Mouse (Mus musculus): Measurements from ENCODE around the gene Ubash3b. TPM values are rescaled to one million over a fixed set of nuclear protein-coding genes. Genes with fewer than 3 reads are reported as not detected.

Gene Ubash3b
- polyA plus RNA-seq, 1 experiment from 2014 or later = 27.6 TPM

DNA sequence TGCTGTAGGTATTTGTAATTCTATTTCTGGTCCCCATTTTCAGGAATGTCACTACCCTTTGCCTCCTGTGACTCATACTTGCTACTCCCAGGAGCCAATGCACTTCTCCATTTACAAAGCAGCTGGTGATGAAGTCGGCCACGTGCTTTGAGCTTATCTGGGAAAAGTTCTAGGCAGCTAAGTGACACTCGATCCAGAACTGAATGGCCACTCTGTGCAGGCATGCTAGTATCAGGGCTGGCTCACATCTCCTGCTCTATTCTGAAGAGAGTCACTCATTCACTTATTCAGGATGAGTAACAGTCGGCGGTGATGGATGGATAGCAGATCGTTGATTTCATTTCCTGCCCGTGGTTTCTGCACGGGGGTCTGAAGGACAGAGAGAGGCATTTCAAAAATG, 8.5 kb upstream of the Ubash3b start:
- DNase-seq (ENCODE audit: low spot score) = no peak
- Histone ChIP-seq H3K4me1 (replicated peaks; ENCODE audit: control insufficient read depth, insufficient read depth, low read length) (no peaks in the 10 kb centered on the region), H3K4me3 (replicated peaks; ENCODE audit: low read length) (no peak overlapping the region), H3K27me3 (ENCODE audit: control insufficient read depth, insufficient read depth, low read length) (no peaks in the 10 kb centered on the region), H3K9ac (no peak overlapping the region), H3K27ac (no peak overlapping the region), H3K36me3 (replicated peaks; ENCODE audit: control insufficient read depth, insufficient read depth) (no peaks in the 10 kb centered on the region), H3K9me3 (ENCODE audit: control insufficient read depth, low read length) (no peaks in the 10 kb centered on the region), H3K4me2 (replicated peaks) (no peak overlapping the region)
- no peak for ATAC-seq (ENCODE audit: low FRiP score)
- WGBS = 54% methylated on average over 8 of the region's 8 CpGs

- 75% methylated on average over 2 of the region's 2 CpGs for WGBS
- no peak overlapping the region for H3K9ac ChIP-seq
Observed at GRCm38 (mm10) chr9:41168656-41169055, 7.2 kb upstream of the Ubash3b start.

GRCm38 (mm10) chr9:41168206-41168605, 6.7 kb upstream of the Ubash3b start:
- Histone ChIP-seq H3K9me3 (ENCODE audit: control insufficient read depth, low read length) (no peaks in the 10 kb centered on the region), H3K4me3 (replicated peaks; ENCODE audit: low read length) (no peak overlapping the region), H3K27ac (no peak overlapping the region), H3K27me3 (ENCODE audit: control insufficient read depth, insufficient read depth, low read length) (no peaks in the 10 kb centered on the region), H3K9ac (no peak overlapping the region), H3K36me3 (replicated peaks; ENCODE audit: control insufficient read depth, insufficient read depth) (no peaks in the 10 kb centered on the region), H3K4me2 (replicated peaks) (no peak overlapping the region), H3K4me1 (replicated peaks; ENCODE audit: control insufficient read depth, insufficient read depth, low read length) (no peaks in the 10 kb centered on the region)
- DNase-seq (ENCODE audit: low spot score) (no peak), ATAC-seq (ENCODE audit: low FRiP score) (no peak)
- WGBS = 88% methylated on average over 6 of the region's 6 CpGs

More at GRCm38 (mm10) chr9:41168656-41169055, 7.2 kb upstream of the Ubash3b start:
- H3K4me3 ChIP-seq (replicated peaks; ENCODE audit: low read length) = no peak overlapping the region
- H3K27me3 ChIP-seq (ENCODE audit: control insufficient read depth, insufficient read depth, low read length) = no peaks in the 10 kb centered on the region
- no peaks in the 10 kb centered on the region for H3K9me3 ChIP-seq (ENCODE audit: control insufficient read depth, low read length)
- ATAC-seq (ENCODE audit: low FRiP score) (no peak), DNase-seq (ENCODE audit: low spot score) (no peak)
- H3K36me3 ChIP-seq (replicated peaks; ENCODE audit: control insufficient read depth, insufficient read depth) = no peaks in the 10 kb centered on the region
- H3K4me1 ChIP-seq (replicated peaks; ENCODE audit: control insufficient read depth, insufficient read depth, low read length) = no peaks in the 10 kb centered on the region
- H3K4me2 ChIP-seq (replicated peaks) = no peak overlapping the region
- no peak overlapping the region for H3K27ac ChIP-seq

DNA sequence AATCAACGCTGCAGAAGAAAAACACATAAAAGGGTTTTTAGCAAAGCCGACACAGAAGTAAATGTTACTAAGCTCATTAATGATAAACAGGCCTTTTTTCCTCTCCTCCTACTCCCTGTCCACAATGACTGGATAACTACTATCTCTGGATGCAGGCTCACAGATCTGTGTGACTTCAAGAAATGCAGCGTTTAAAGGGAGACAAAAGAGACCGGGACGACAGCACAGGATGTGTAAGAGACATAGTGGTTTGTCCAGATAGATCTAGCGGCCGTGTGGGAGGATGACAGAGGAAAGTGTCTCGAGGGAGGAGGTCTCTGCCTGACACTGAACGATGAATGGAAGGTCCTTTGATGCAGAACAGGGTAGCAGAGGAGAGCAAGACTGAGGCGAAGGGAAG, 5.4 kb upstream of the Ubash3b start:
- Histone ChIP-seq H3K36me3 (replicated peaks; ENCODE audit: control insufficient read depth, insufficient read depth) (no peaks in the 10 kb centered on the region), H3K4me3 (replicated peaks; ENCODE audit: low read length) (no peak overlapping the region), H3K4me2 (replicated peaks) (no peak overlapping the region), H3K9me3 (ENCODE audit: control insufficient read depth, low read length) (no peaks in the 10 kb centered on the region), H3K27me3 (ENCODE audit: control insufficient read depth, insufficient read depth, low read length) (no peaks in the 10 kb centered on the region), H3K27ac (no peak overlapping the region), H3K9ac (no peak overlapping the region), H3K4me1 (replicated peaks; ENCODE audit: control insufficient read depth, insufficient read depth, low read length) (no peaks in the 10 kb centered on the region)
- ATAC-seq (ENCODE audit: low FRiP score) = no peak
- WGBS = 40% methylated on average over 9 of the region's 10 CpGs
- DNase-seq (ENCODE audit: low spot score) = no peak

GRCm38 (mm10) chr9:41162363-41162762, 866 bp upstream of the Ubash3b start:
- H3K27ac ChIP-seq = no peak overlapping the region
- no peak overlapping the region for H3K4me2 ChIP-seq (replicated peaks)
- H3K36me3 ChIP-seq (replicated peaks; ENCODE audit: control insufficient read depth, insufficient read depth) = no peaks in the 10 kb centered on the region
- DNase-seq (ENCODE audit: low spot score) (no peak), ATAC-seq (ENCODE audit: low FRiP score) (no peak)
- no peaks in the 10 kb centered on the region for H3K9me3 ChIP-seq (ENCODE audit: control insufficient read depth, low read length)
- WGBS = 81% methylated on average over 4 of the region's 4 CpGs
- peaks cover 6% of the 10 kb centered on the region; the same call in 1 of the 2 replicates for H3K4me1 ChIP-seq (replicated peaks; ENCODE audit: control insufficient read depth, insufficient read depth, low read length)
- H3K27me3 ChIP-seq (ENCODE audit: control insufficient read depth, insufficient read depth, low read length) = no peaks in the 10 kb centered on the region
- no peak overlapping the region for H3K4me3 ChIP-seq (replicated peaks; ENCODE audit: low read length)
- no peak overlapping the region for H3K9ac ChIP-seq

DNA sequence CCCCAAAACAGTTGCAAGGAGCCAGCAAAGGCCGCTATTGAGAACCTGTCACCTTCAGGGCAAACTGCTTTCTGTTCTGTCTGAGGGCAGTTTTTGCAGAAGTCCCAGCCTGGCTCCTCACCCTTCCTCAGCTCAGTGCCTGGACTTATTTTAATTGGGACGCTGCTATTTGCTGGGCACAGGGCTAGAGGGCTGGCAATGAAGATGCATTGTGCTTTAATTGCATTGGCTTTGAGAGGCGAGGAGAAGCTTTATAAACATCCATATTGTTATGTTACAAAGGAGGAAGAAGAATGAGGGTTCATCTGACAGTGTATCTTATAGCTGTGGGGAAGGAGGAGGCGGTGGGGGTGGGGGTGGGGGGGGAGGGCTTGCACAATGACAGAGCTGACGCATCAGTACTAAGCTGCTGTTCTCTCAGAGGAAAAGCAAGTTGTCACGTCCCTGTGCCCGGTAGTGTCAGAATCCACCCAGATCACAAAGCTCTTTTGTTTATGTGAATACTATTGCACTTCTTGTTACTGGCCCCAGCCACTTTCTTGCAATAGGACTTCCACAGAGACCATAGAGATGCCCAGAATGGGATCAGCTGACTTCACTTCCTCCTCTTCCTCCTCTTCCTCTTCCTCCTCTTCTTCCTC, 841 bp downstream of the Ubash3b start:
- peaks cover 6% of the 10 kb centered on the region; the same call in 1 of the 2 replicates for H3K27me3 ChIP-seq (ENCODE audit: control insufficient read depth, insufficient read depth, low read length)
- H3K9ac ChIP-seq = no peak overlapping the region
- no peak overlapping the region for H3K27ac ChIP-seq
- DNase-seq (ENCODE audit: low spot score) (no peak), ATAC-seq (ENCODE audit: low FRiP score) (no peak)
- no peaks in the 10 kb centered on the region for H3K36me3 ChIP-seq (replicated peaks; ENCODE audit: control insufficient read depth, insufficient read depth)
- H3K4me2 ChIP-seq (replicated peaks) = no peak overlapping the region
- whole genome bisulfite sequencing = 14% methylated on average over 7 of the region's 7 CpGs
- H3K4me3 ChIP-seq (replicated peaks; ENCODE audit: low read length) = no peak overlapping the region
- H3K4me1 ChIP-seq (replicated peaks; ENCODE audit: control insufficient read depth, insufficient read depth, low read length) = peaks cover 10% of the 10 kb centered on the region
- H3K9me3 ChIP-seq (ENCODE audit: control insufficient read depth, low read length) = no peaks in the 10 kb centered on the region

GRCm38 (mm10) chr9:41159223-41159622, 2.3 kb downstream of the Ubash3b start:
- peaks cover 15% of the 10 kb centered on the region for H3K4me1 ChIP-seq (replicated peaks; ENCODE audit: control insufficient read depth, insufficient read depth, low read length)
- 87% methylated on average over 2 of the region's 2 CpGs for WGBS
- no peaks in the 10 kb centered on the region for H3K36me3 ChIP-seq (replicated peaks; ENCODE audit: control insufficient read depth, insufficient read depth)
- H3K4me2 ChIP-seq (replicated peaks) = no peak overlapping the region
- no peaks in the 10 kb centered on the region for H3K9me3 ChIP-seq (ENCODE audit: control insufficient read depth, low read length)
- H3K9ac ChIP-seq = no peak overlapping the region
- H3K27me3 ChIP-seq (ENCODE audit: control insufficient read depth, insufficient read depth, low read length) = peaks cover 12% of the 10 kb centered on the region
- no peak overlapping the region for H3K27ac ChIP-seq
- no peak for DNase-seq (ENCODE audit: low spot score)
- no peak for ATAC-seq (ENCODE audit: low FRiP score)
- H3K4me3 ChIP-seq (replicated peaks; ENCODE audit: low read length) = no peak overlapping the region

DNA sequence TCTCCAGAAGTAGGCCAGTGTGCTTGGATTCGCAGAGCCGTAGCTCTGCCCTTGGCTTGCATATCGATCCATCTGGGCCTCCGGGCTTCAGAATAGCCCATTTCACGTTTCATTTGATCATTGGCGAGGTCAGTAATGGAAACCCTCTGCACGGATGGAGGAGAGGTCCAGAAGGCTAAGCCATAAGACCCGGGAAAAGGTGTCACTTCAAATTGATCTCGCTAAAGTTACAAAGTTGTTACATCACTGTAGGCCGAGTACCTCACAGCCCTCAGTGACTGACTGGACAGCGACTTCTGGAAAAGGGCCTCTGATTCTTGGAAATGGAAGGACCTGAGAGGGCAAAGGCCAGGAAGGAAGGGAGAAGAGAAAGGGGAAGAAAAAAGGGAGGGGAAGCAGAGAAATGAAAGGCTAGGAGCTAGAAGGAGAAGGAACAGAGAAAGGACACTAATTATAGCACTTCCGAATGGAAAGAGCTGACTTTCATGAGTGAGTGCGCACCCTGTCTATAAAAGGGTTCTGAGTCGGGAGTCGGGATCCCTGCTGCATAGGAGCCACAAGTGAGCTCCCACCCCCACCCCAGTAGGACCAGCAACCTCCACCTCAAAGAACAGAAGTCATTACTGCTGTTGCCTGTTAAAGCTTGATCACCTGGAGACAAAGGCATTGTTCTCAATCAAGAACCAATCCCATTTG, 3.5 kb downstream of the Ubash3b start:
- Histone ChIP-seq H3K27ac (peak overlapping the region; percentile 90), H3K4me3 (replicated peaks; ENCODE audit: low read length) (peak overlapping the region; percentile 76), H3K9ac (peak overlapping the region; percentile 86), H3K36me3 (replicated peaks; ENCODE audit: control insufficient read depth, insufficient read depth) (no peaks in the 10 kb centered on the region), H3K27me3 (ENCODE audit: control insufficient read depth, insufficient read depth, low read length) (peaks cover 12% of the 10 kb centered on the region), H3K4me1 (replicated peaks; ENCODE audit: control insufficient read depth, insufficient read depth, low read length) (peaks cover 15% of the 10 kb centered on the region), H3K4me2 (replicated peaks) (peak overlapping the region; percentile 71), H3K9me3 (ENCODE audit: control insufficient read depth, low read length) (no peaks in the 10 kb centered on the region)
- 24% methylated on average over 15 of the region's 15 CpGs for WGBS
- ATAC-seq (ENCODE audit: low FRiP score) (no peak), DNase-seq (ENCODE audit: low spot score) (no peak)

DNA sequence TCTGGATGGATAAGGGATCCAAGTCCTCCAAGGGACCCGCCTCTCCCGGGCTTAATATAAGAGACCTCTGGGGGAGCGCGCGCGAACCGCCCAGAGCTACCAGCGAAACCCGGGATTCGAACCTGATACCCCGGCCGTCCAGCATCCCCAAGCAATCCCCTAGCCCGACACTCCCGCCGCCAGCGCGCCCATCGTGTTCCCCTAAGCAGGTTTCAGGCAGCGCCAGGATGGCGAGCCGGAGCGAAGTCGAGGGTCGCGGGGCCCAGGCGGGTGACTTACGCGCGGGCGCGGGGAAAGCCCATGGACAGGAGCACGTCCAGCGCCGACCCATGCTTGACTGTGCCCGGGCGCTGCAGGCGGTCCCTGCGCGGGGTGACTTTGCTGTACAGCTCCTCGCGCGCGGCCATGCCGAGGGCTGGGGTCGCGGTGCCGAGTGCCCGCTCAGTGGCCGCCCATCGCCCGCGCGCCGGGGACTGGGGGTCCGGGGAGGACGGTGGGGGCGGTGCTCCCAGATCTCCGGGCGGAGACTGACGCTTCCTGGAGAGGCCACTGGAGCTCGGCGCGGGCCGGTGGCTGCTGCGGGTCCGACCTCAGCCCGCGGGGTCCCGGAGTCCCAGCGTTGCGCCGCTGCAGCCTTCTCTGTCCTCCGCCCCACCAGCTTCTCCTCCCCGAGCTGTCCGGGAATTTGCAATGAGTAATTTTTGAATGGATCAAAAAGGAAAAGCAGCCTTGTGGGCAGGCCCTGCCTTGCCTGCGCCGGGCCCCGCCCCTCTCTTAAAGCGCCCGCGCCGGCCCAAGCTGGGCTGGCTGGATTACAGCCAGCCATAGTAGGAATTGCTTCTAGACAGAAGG, 4.3 kb downstream of the Ubash3b start:
- peak; percentile 85 for DNase-seq (ENCODE audit: low spot score)
- H3K9ac ChIP-seq = peak overlapping the region; percentile 86
- H3K4me1 ChIP-seq (replicated peaks; ENCODE audit: control insufficient read depth, insufficient read depth, low read length) = peaks cover 15% of the 10 kb centered on the region
- H3K27me3 ChIP-seq (ENCODE audit: control insufficient read depth, insufficient read depth, low read length) = peaks cover 12% of the 10 kb centered on the region
- peak; percentile 89 for ATAC-seq (ENCODE audit: low FRiP score)
- no peaks in the 10 kb centered on the region for H3K9me3 ChIP-seq (ENCODE audit: control insufficient read depth, low read length)
- peak overlapping the region; percentile 90 for H3K27ac ChIP-seq
- peak overlapping the region; percentile 76 for H3K4me3 ChIP-seq (replicated peaks; ENCODE audit: low read length)
- under 1% methylated on average over 71 of the region's 82 CpGs for WGBS
- H3K36me3 ChIP-seq (replicated peaks; ENCODE audit: control insufficient read depth, insufficient read depth) = no peaks in the 10 kb centered on the region
- peak overlapping the region; percentile 71 for H3K4me2 ChIP-seq (replicated peaks)

Measured in hindbrain, embryonic 14.5 days (tissue).